Mouse (Mus musculus) CH12.LX (cell line): Measurements from ENCODE around the gene Zfp213. TPM values are rescaled to one million over a fixed set of nuclear protein-coding genes. Genes with fewer than 3 reads are reported as not detected.

Experiments used
- DNase-seq: peaks from one replicate; pipeline ENCODE4 v3.0.0-alpha.2; 2013; ENCODE audit errors: extremely low read depth
- H3K27ac ChIP-seq: 2 replicates; pipeline ENCODE4 v1.5.1; 2012; ENCODE audit warnings: low read depth, mild to moderate bottlenecking, control low read depth, moderate library complexity; ENCODE audit not compliant: insufficient read depth
- H3K27me3 ChIP-seq: replicated peaks from 2 replicates; pipeline ENCODE3; 2012; ENCODE audit warnings: inconsistent platforms
- H3K36me3 ChIP-seq, 2 experiments: replicated peaks in 1 of 2; 2 replicates each; pipeline versions ENCODE3 to v1.6.1; 2012; ENCODE audit warnings: inconsistent platforms in 1 of 2, low read length in 1 of 2, mild to moderate bottlenecking in 1 of 2, mixed read lengths in 1 of 2, moderate library complexity in 1 of 2; ENCODE audit not compliant: control insufficient read depth in 1 of 2, insufficient read depth in 1 of 2
- H3K4me1 ChIP-seq, 2 experiments: 2 replicates each; pipeline ENCODE4 v1.6.1; 2012; ENCODE audit warnings: inconsistent platforms in 1 of 2, moderate library complexity in 1 of 2; ENCODE audit not compliant: insufficient read depth in 2 of 2, control insufficient read depth in 1 of 2
- H3K4me2 ChIP-seq: 2 replicates; pipeline ENCODE4 v1.6.1; 2012; ENCODE audit warnings: low read depth, mild to moderate bottlenecking, control low read depth; ENCODE audit not compliant: poor library complexity, insufficient read depth, severe bottlenecking
- H3K4me3 ChIP-seq, 3 experiments: fragments of 150-350 bp in 1 of 3; sonication (generic) in 1 of 3; replicated peaks in 1 of 3; 2 replicates each; pipeline versions ENCODE3 to v1.5.1; 2011 to 2012; ENCODE audit warnings: low read depth in 2 of 3, low read length in 2 of 3, mild to moderate bottlenecking in 2 of 3, moderate library complexity in 2 of 3, control low read depth in 1 of 3, improper control_type of control experiment in 1 of 3, inconsistent platforms in 1 of 3, mixed read lengths in 1 of 3; ENCODE audit not compliant: poor library complexity in 1 of 3
- H3K79me2 ChIP-seq: replicated peaks from 2 replicates; pipeline ENCODE4 v1.6.1; 2012; ENCODE audit warnings: mild to moderate bottlenecking, moderate library complexity; ENCODE audit not compliant: control insufficient read depth, poor library complexity, insufficient read depth, severe bottlenecking; ENCODE audit errors: extremely low read depth
- H3K9ac ChIP-seq: 2 replicates; pipeline ENCODE4 v1.6.1; 2012; ENCODE audit warnings: low read depth, mild to moderate bottlenecking, control low read depth, moderate library complexity; ENCODE audit not compliant: insufficient read depth
- H3K9me3 ChIP-seq: replicated peaks from 2 replicates; pipeline ENCODE3; 2012; ENCODE audit warnings: low read length, inconsistent platforms, mixed read lengths
- BHLHE40 ChIP-seq: IDR thresholded peaks from 2 replicates; pipeline ENCODE4 v1.6.1; 2011; ENCODE audit warnings: mild to moderate bottlenecking, low read depth, low read length, improper control_type of control experiment
- CHD1 ChIP-seq: IDR thresholded peaks from 2 replicates; pipeline ENCODE4 v1.6.1; 2012; ENCODE audit warnings: low read depth, low read length, improper control_type of control experiment, inconsistent platforms
- CHD2 ChIP-seq: IDR thresholded peaks from 2 replicates; pipeline ENCODE4 v1.6.1; 2011; ENCODE audit warnings: low read length, improper control_type of control experiment
- CTCF ChIP-seq, 2 experiments: IDR thresholded peaks in 1 of 2; conservative IDR thresholded peaks in 1 of 2; 2 replicates each; pipeline ENCODE4 v1.5.1; 2011 to 2012; ENCODE audit warnings: low read depth in 2 of 2, low read length in 2 of 2, improper control_type of control experiment in 1 of 2, inconsistent platforms in 1 of 2, mild to moderate bottlenecking in 1 of 2, moderate library complexity in 1 of 2
- E2F4 ChIP-seq: IDR thresholded peaks from 2 replicates; pipeline ENCODE4 v1.6.1; 2011; ENCODE audit warnings: low read depth, low read length, improper control_type of control experiment; ENCODE audit not compliant: insufficient replicate concordance
- ELF1 ChIP-seq: IDR thresholded peaks from 2 replicates; pipeline ENCODE4 v1.6.1; 2014; ENCODE audit warnings: low read depth, mild to moderate bottlenecking, inconsistent platforms, low read length, improper control_type of control experiment
- EP300 ChIP-seq: IDR thresholded peaks from 2 replicates; pipeline ENCODE4 v1.6.1; 2011; ENCODE audit warnings: low read length, improper control_type of control experiment
- ETS1 ChIP-seq: conservative IDR thresholded peaks from 2 replicates; pipeline ENCODE4 v1.6.1; 2012; ENCODE audit warnings: low read depth, mild to moderate bottlenecking, inconsistent platforms, low read length, improper control_type of control experiment, moderate library complexity
- GABPA ChIP-seq: IDR thresholded peaks from 2 replicates; pipeline ENCODE4 v1.6.1; 2012; ENCODE audit warnings: low read depth, low read length, improper control_type of control experiment, inconsistent platforms; ENCODE audit not compliant: insufficient replicate concordance
- HCFC1 ChIP-seq: IDR thresholded peaks from 2 replicates; pipeline ENCODE4 v1.6.1; 2012; ENCODE audit warnings: low read depth, mild to moderate bottlenecking, inconsistent platforms, low read length, improper control_type of control experiment
- IRF4 ChIP-seq: IDR thresholded peaks from 2 replicates; pipeline ENCODE4 v1.6.1; 2014; ENCODE audit warnings: low read depth, mild to moderate bottlenecking, inconsistent platforms, low read length, improper control_type of control experiment
- JUN ChIP-seq: IDR thresholded peaks from 2 replicates; pipeline ENCODE4 v1.6.1; 2011; ENCODE audit warnings: low read depth, mild to moderate bottlenecking, low read length, improper control_type of control experiment, moderate library complexity; ENCODE audit not compliant: insufficient read depth
- JUND ChIP-seq: conservative IDR thresholded peaks from 2 replicates; pipeline ENCODE4 v1.6.1; 2011; ENCODE audit warnings: low read depth, low read length, improper control_type of control experiment
- KAT2A ChIP-seq: IDR thresholded peaks from 2 replicates; pipeline ENCODE4 v1.6.1; 2012; ENCODE audit warnings: low read length, improper control_type of control experiment, inconsistent platforms; ENCODE audit not compliant: insufficient replicate concordance
- MAFK ChIP-seq: IDR thresholded peaks from 2 replicates; pipeline ENCODE4 v1.6.1; 2011; ENCODE audit warnings: low read length, improper control_type of control experiment; ENCODE audit not compliant: insufficient replicate concordance
- MAX ChIP-seq: IDR thresholded peaks from 2 replicates; pipeline ENCODE4 v1.6.1; 2011; ENCODE audit warnings: low read length, improper control_type of control experiment
- MAZ ChIP-seq: IDR thresholded peaks from 2 replicates; pipeline ENCODE4 v1.6.1; 2012; ENCODE audit warnings: low read depth, mild to moderate bottlenecking, inconsistent platforms, low read length, improper control_type of control experiment, moderate library complexity
- MEF2A ChIP-seq: IDR thresholded peaks from 2 replicates; pipeline ENCODE4 v1.6.1; 2014; ENCODE audit warnings: low read depth, mild to moderate bottlenecking, inconsistent platforms, low read length, improper control_type of control experiment, borderline replicate concordance
- MXI1 ChIP-seq: IDR thresholded peaks from 2 replicates; pipeline ENCODE4 v1.6.1; 2011; ENCODE audit warnings: mild to moderate bottlenecking, low read depth, low read length, improper control_type of control experiment
- MYC ChIP-seq: IDR thresholded peaks from 2 replicates; pipeline ENCODE4 v1.6.1; 2011; ENCODE audit warnings: low read depth, mild to moderate bottlenecking, improper control_type of control experiment, low read length
- NELFE ChIP-seq: IDR thresholded peaks from 2 replicates; pipeline ENCODE4 v1.6.1; 2011; ENCODE audit warnings: low read depth, low read length, improper control_type of control experiment
- NRF1 ChIP-seq: IDR thresholded peaks from 2 replicates; pipeline ENCODE4 v1.6.1; 2014; ENCODE audit warnings: low read depth, mild to moderate bottlenecking, inconsistent platforms, low read length, improper control_type of control experiment, moderate library complexity
- PAX5 ChIP-seq: IDR thresholded peaks from 2 replicates; pipeline ENCODE4 v1.6.1; 2012; ENCODE audit warnings: low read length, inconsistent platforms, mixed read lengths
- POLR2A ChIP-seq: IDR thresholded peaks from 2 replicates; pipeline ENCODE4 v1.6.1; 2011; ENCODE audit warnings: low read depth, mild to moderate bottlenecking, improper control_type of control experiment, low read length
- POLR2AphosphoS2 ChIP-seq: IDR thresholded peaks from 2 replicates; pipeline ENCODE4 v1.6.1; 2011; ENCODE audit warnings: low read depth, low read length, improper control_type of control experiment
- RAD21 ChIP-seq: IDR thresholded peaks from 2 replicates; pipeline ENCODE4 v1.6.1; 2011; ENCODE audit warnings: low read depth, mild to moderate bottlenecking, low read length, improper control_type of control experiment, moderate library complexity
- RCOR1 ChIP-seq: conservative IDR thresholded peaks from 2 replicates; pipeline ENCODE4 v1.6.1; 2012; ENCODE audit warnings: low read depth, mild to moderate bottlenecking, inconsistent platforms, low read length, improper control_type of control experiment
- SIN3A ChIP-seq: IDR thresholded peaks from 2 replicates; pipeline ENCODE4 v1.6.1; 2012; ENCODE audit warnings: low read length, improper control_type of control experiment, inconsistent platforms
- SMC3 ChIP-seq: IDR thresholded peaks from 2 replicates; pipeline ENCODE4 v1.6.1; 2011; ENCODE audit warnings: low read depth, low read length, improper control_type of control experiment
- TBP ChIP-seq: conservative IDR thresholded peaks from 2 replicates; pipeline ENCODE4 v1.6.1; 2011; ENCODE audit warnings: low read depth, low read length, improper control_type of control experiment
- TCF12 ChIP-seq: IDR thresholded peaks from 2 replicates; pipeline ENCODE4 v1.6.1; 2014; ENCODE audit warnings: low read depth, mild to moderate bottlenecking, inconsistent platforms, low read length, improper control_type of control experiment
- UBTF ChIP-seq: IDR thresholded peaks from 2 replicates; pipeline ENCODE4 v1.6.1; 2012; ENCODE audit warnings: low read depth, mild to moderate bottlenecking, inconsistent platforms, low read length, improper control_type of control experiment, moderate library complexity
- USF1 ChIP-seq: IDR thresholded peaks from 2 replicates; pipeline ENCODE4 v1.6.1; 2014; ENCODE audit warnings: low read depth, mild to moderate bottlenecking, inconsistent platforms, low read length, improper control_type of control experiment
- USF2 ChIP-seq: conservative IDR thresholded peaks from 2 replicates; pipeline ENCODE4 v1.6.1; 2011; ENCODE audit warnings: low read depth, low read length, improper control_type of control experiment
- ZC3H11A ChIP-seq: IDR thresholded peaks from 2 replicates; pipeline ENCODE4 v1.6.1; 2012; ENCODE audit warnings: low read depth, mild to moderate bottlenecking, inconsistent platforms, low read length, improper control_type of control experiment
- ZKSCAN1 ChIP-seq: IDR thresholded peaks from 2 replicates; pipeline ENCODE4 v1.6.1; 2012; ENCODE audit warnings: low read depth, inconsistent platforms, low read length, improper control_type of control experiment, borderline replicate concordance
- ZMIZ1 ChIP-seq: IDR thresholded peaks from 2 replicates; pipeline ENCODE4 v1.6.1; 2012; ENCODE audit warnings: low read depth, mild to moderate bottlenecking, inconsistent platforms, low read length, improper control_type of control experiment
- ZNF384 ChIP-seq: IDR thresholded peaks from 2 replicates; pipeline ENCODE4 v1.6.1; 2012; ENCODE audit warnings: low read depth, low read length, improper control_type of control experiment, inconsistent platforms
- dilution Hi-C: fragments of 300-500 bp; cut with MboI; formaldehyde crosslinking; loops from 2 replicates; pipeline ENCODE4 v1.14.3; 2020; ENCODE audit warnings: low sequenced_read_pairs; ENCODE audit not compliant: extremely low pct_unique_long_range_greater_than_20kb, extremely low pct_ligation_motif_present
- in situ Hi-C: fragments of 300-500 bp; cut with MboI; formaldehyde crosslinking; loops from 3 replicates; pipeline ENCODE4 v1.14.3; 2019; ENCODE audit warnings: low sequenced_read_pairs, low pct_ligation_motif_present, low pct_unique_long_range_greater_than_20kb, mixed read lengths
- polyA plus RNA-seq: library from polyadenylated mRNA; unstranded; fragments of >175 nt; gene quantifications from 2 replicates; pipeline ENCODE4 v1.2.1, GENCODE M21; 2012; ENCODE audit warnings: low read depth; ENCODE audit not compliant: insufficient read length
- total RNA-seq, 2 experiments: library from RNA; depleted of rRNA; stranded (reverse); fragments of 300-350 nt in 1 of 2; fragments of >200 nt in 1 of 2; gene quantifications; 2 replicates each; pipeline ENCODE4 v1.2.3; 2012 to 2014

Gene Zfp213
- total and polyA plus RNA-seq, 3 experiments = 8.0 to 10.9 (median 9.4) TPM

DNA sequence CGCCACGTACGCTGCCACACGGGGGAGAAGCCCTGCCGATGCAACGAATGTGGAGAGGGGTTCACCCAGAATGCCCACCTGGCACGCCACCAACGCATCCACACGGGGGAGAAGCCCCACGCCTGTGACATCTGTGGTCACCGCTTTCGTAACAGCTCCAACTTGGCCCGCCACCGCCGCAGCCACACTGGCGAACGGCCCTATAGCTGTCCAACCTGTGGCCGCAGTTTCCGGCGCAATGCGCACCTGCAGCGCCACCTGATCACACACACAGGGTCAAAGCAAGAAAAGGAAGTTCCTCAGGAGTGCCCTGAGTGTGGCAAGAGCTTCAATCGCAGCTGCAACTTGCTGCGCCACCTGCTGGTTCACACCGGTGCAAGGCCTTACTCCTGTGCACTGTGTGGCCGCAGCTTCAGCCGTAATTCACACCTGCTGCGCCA is 46.3 kb upstream of the Zfp213 start:
- H3K27me3 ChIP-seq = peaks cover 81% of the 10 kb centered on the region
- TF ChIP-seq TCF12 = peak; percentile 94
- TF ChIP-seq ELF1 = peak; percentile 67; the same call in 1 of the 2 replicates
- TF ChIP-seq ZKSCAN1 = no peak
- TF ChIP-seq ZNF384 = no peak
- peak; percentile 18; the same call in 1 of the 2 replicates for TF ChIP-seq ZC3H11A
- TF ChIP-seq RAD21 = peak; percentile 73
- TF ChIP-seq RCOR1 = no peak
- TF ChIP-seq MAX = peak; percentile 60; the same call in 1 of the 2 replicates
- no peak for TF ChIP-seq GABPA
- TF ChIP-seq ZMIZ1 = no peak
- no peak for TF ChIP-seq POLR2AphosphoS2
- peak; percentile 14; the same call in 1 of the 2 replicates for TF ChIP-seq USF1
- no peak for TF ChIP-seq MAFK
- TF ChIP-seq MXI1 = no peak
- no peak for TF ChIP-seq KAT2A
- peak; percentile 47; the same call in 1 of the 2 replicates for TF ChIP-seq IRF4
- TF ChIP-seq USF2 = no peak
- peak; percentile 40 for TF ChIP-seq HCFC1
- peak; percentile 50; the same call in 1 of the 2 replicates for TF ChIP-seq ETS1
- peak; percentile 62; the same call in 1 of the 2 replicates for TF ChIP-seq MYC
- no peak for TF ChIP-seq E2F4
- TF ChIP-seq BHLHE40 = peak; percentile 76
- no peak for TF ChIP-seq PAX5
- no peak for TF ChIP-seq NRF1
- TF ChIP-seq POLR2A = no peak
- no peak for TF ChIP-seq TBP
- no peak; the same call in 1 of the 2 replicates for TF ChIP-seq NELFE
- peak; percentile 44 to 91; a peak in 2 of 4 replicates for TF ChIP-seq CTCF (conservative IDR thresholded peaks at IDR 0.05 in 1 of 2, IDR thresholded peaks at IDR 0.05 in 1 of 2; ENCODE audit: low read depth in 2 of 2, low read length in 2 of 2)
- TF ChIP-seq EP300 = peak; percentile 57
- TF ChIP-seq MEF2A = 0 out of 2 replicates have a peak, but pooled peaks have one; percentile 28
- no peak for TF ChIP-seq CHD1
- no peak for TF ChIP-seq JUND
- TF ChIP-seq MAZ = no peak
- no peak for TF ChIP-seq UBTF
- no peak for TF ChIP-seq CHD2
- peak; percentile 89 for TF ChIP-seq SMC3
- TF ChIP-seq JUN = no peak
- no peak for TF ChIP-seq SIN3A
- no peak overlapping the region for H3K27ac ChIP-seq
- H3K9ac ChIP-seq = no peak overlapping the region
- H3K4me3 ChIP-seq = peak overlapping the region in 1 of 3 experiments; percentile 41
- in situ Hi-C loops = no loop called here
- H3K36me3 ChIP-seq = no peaks in the 10 kb centered on the region
- peak; percentile 81 for DNase-seq
- no peaks in the 10 kb centered on the region for H3K9me3 ChIP-seq
- H3K79me2 ChIP-seq = no peaks in the 10 kb centered on the region
- H3K4me1 ChIP-seq = peaks cover 7 to 10% of the 10 kb centered on the region in 2 experiments
- peak overlapping the region; percentile 57 for H3K4me2 ChIP-seq
- dilution Hi-C loops = no loop called here
